Mouse (Mus musculus) left cerebral cortex, postnatal 25 days (tissue): Measurements from ENCODE around the gene Ssbp1. TPM values are rescaled to one million over a fixed set of nuclear protein-coding genes. Genes with fewer than 3 reads are reported as not detected.

ENCODE experiments used
- DNase-seq, 2 experiments: peaks; one replicate each; pipeline ENCODE4 v3.0.0; 2022; ENCODE audit warnings: low spot score in 2 of 2, mixed read lengths in 1 of 2
- intact Hi-C: fragments of 180-260 bp; cut with DNase I; formaldehyde crosslinking; loops from one replicate; pipeline ENCODE4 v1.15.1; 2025
- total RNA-seq, 2 experiments: library from RNA; stranded (reverse); gene quantifications; 2 replicates each; pipeline ENCODE4 v1.2.3; 2021

Gene Ssbp1
- 10 to 100 TPM; 31.0 to 33.4 TPM for total RNA-seq

GRCm38 (mm10) chr6:40470916-40471719 lies at the start of gene Ssbp1:
Gene Ssbp1, plus strand, starts transcription at chr6:40471352.
- peak; percentile 91 to 94 for DNase-seq
- intact Hi-C loops, result loop anchor here (1.0 kb wide), 1 partner anchor 35 kb away; the partner anchor contains the start of gene E330009J07Rik

- intact Hi-C loops, result no loop called here
- no peak for DNase-seq
Observed at GRCm38 (mm10) chr6:40423013-40423412, 48.1 kb upstream of the Ssbp1 start.

- intact Hi-C loops, result no loop called here
- peak in 1 of 2 experiments; percentile 53 for DNase-seq
Observed at GRCm38 (mm10) chr6:40423774-40424173, 47.4 kb upstream of the Ssbp1 start.

GRCm38 (mm10) chr6:40427441-40427840 lies 43.7 kb upstream of the Ssbp1 start:
- no peak for DNase-seq
- intact Hi-C loops, result no loop called here

GRCm38 (mm10) chr6:40428696-40429095 lies 42.5 kb upstream of the Ssbp1 start:
- DNase-seq, result no peak
- intact Hi-C loops, result no loop called here

GRCm38 (mm10) chr6:40429521-40429931 lies 41.6 kb upstream of the Ssbp1 start:
- no peak for DNase-seq
- intact Hi-C loops, result no loop called here

- DNase-seq, result no peak
- intact Hi-C loops, result loop anchor here (2.0 kb wide), 1 partner anchor 43 kb away; no protein-coding TSS in a partner anchor
Observed at GRCm38 (mm10) chr6:40430251-40430650, 40.9 kb upstream of the Ssbp1 start.

- intact Hi-C loops, result loop anchor here (2.0 kb wide), 1 partner anchor 42 kb away; no protein-coding TSS in a partner anchor
- DNase-seq, result peak in 1 of 2 experiments; percentile 60
Observed at GRCm38 (mm10) chr6:40430878-40431277, 40.3 kb upstream of the Ssbp1 start.

GRCm38 (mm10) chr6:40431356-40431755 lies 39.8 kb upstream of the Ssbp1 start:
- intact Hi-C loops, result loop anchor here (2.0 kb wide), 1 partner anchor 41 kb away; no protein-coding TSS in a partner anchor

GRCm38 (mm10) chr6:40431812-40432211 lies 39.3 kb upstream of the Ssbp1 start:
- no peak for DNase-seq
- intact Hi-C loops, result loop anchor here (2.0 kb wide), 1 partner anchor 41 kb away; no protein-coding TSS in a partner anchor

More at GRCm38 (mm10) chr6:40431356-40431755, 39.8 kb upstream of the Ssbp1 start:
- no peak for DNase-seq

- intact Hi-C loops, result no loop called here
- peak; percentile 61 to 86 for DNase-seq
Observed at GRCm38 (mm10) chr6:40432346-40433275, 38.5 kb upstream of the Ssbp1 start.

- DNase-seq, result no peak
- intact Hi-C loops, result no loop called here
Observed at GRCm38 (mm10) chr6:40434697-40435096, 36.5 kb upstream of the Ssbp1 start.

GRCm38 (mm10) chr6:40435151-40436046 lies 35.8 kb upstream of the Ssbp1 start:
- DNase-seq, result peak; percentile 70 to 89
- intact Hi-C loops, result loop anchor here (1.0 kb wide), 1 partner anchor 36 kb away; the partner anchor contains the start of gene Ssbp1

- intact Hi-C loops, result loop anchor here (1.0 kb wide), 1 partner anchor 35 kb away; the partner anchor contains the start of gene Ssbp1
Observed at GRCm38 (mm10) chr6:40436047-40436483, 35.1 kb upstream of the Ssbp1 start, which contains the start of gene E330009J07Rik. Gene E330009J07Rik, minus strand, starts transcription at chr6:40436135.

GRCm38 (mm10) chr6:40438936-40439335 lies 32.2 kb upstream of the Ssbp1 start, which contains the start of gene Wee2:
Gene Wee2, plus strand, starts transcription at chr6:40439088.
- intact Hi-C loops, result no loop called here
- DNase-seq, result peak in 1 of 2 experiments; percentile 53

More at GRCm38 (mm10) chr6:40436047-40436483, 35.1 kb upstream of the Ssbp1 start, which contains the start of gene E330009J07Rik:
- peak; percentile 85 to 89 for DNase-seq

- peak in 1 of 2 experiments; percentile 38 for DNase-seq
- intact Hi-C loops, result no loop called here
Observed at GRCm38 (mm10) chr6:40439731-40440130, 31.4 kb upstream of the Ssbp1 start.

GRCm38 (mm10) chr6:40441276-40441675 lies 29.9 kb upstream of the Ssbp1 start:
- DNase-seq, result no peak
- intact Hi-C loops, result no loop called here

- intact Hi-C loops, result no loop called here
- no peak for DNase-seq
Observed at GRCm38 (mm10) chr6:40441755-40442154, 29.4 kb upstream of the Ssbp1 start.
